ENCODE assay signal across 29 mouse cellular contexts in genomic region chr11:6661206-6661605, GRCm38 (mm10). TPM values are rescaled to one million over a fixed set of nuclear protein-coding genes. Genes with fewer than 3 reads are reported as not detected.
DNase-seq lines count a peak whose midpoint lies in the region; ATAC-seq lines count a peak whose summit lies in the region.
"Had no signal": no experiment of that assay in that cellular context is flagged by ENCODE, and none has a peak within 500 bp of the region (broad histone marks: within the 10 kb centered on the region; RNA-seq: fewer than 3 reads in every experiment).

No protein-coding gene starts in this region.

- peak; percentile 38 for DNase-seq in kidney, postnatal 10 days
- no peak for DNase-seq in kidney, postnatal 4 days
- DNase-seq in kidney, postnatal 36 days: peak; percentile 44 to 60
- peak; percentile 43 for DNase-seq in retina, embryonic 14.5 days (ENCODE audit: low spot score)
- no peak for DNase-seq in spleen, postnatal 36 days (ENCODE audit: low spot score in 2 of 2)
- DNase-seq: adrenal gland, adult 8-10 months; B cell, adult 2 months; cerebellum, adult 18-20 months; cerebellum, postnatal 36 days; gastrocnemius, postnatal 25 days; heart, adult 18-20 months; heart, postnatal 10 days; liver, postnatal 0 days; thymus, adult 18-20 months; thymus, postnatal 36 days had no signal

- WGBS in hindbrain, embryonic 15.5 days: 40% methylated on average over 14 of the region's 14 CpGs
- WGBS in hindbrain, embryonic 12.5 days: 44% methylated on average over 14 of the region's 14 CpGs

- no peaks in the 10 kb centered on the region for H3K27me3 ChIP-seq in hindbrain, embryonic 15.5 days
- H3K27me3 ChIP-seq in hindbrain, embryonic 12.5 days: peaks cover 6% of the 10 kb centered on the region; the same call in 1 of the 2 replicates

- no peaks in the 10 kb centered on the region for H3K9me3 ChIP-seq in hindbrain, embryonic 15.5 days
- H3K9me3 ChIP-seq in hindbrain, embryonic 12.5 days (replicated peaks): no peaks in the 10 kb centered on the region
- H3K9me3 ChIP-seq: embryonic facial prominence, embryonic 15.5 days; heart, embryonic 12.5 days; limb, embryonic 12.5 days had no signal

- no peak overlapping the region for H3K9ac ChIP-seq in hindbrain, embryonic 15.5 days
- no peak overlapping the region for H3K9ac ChIP-seq in hindbrain, embryonic 12.5 days
- H3K9ac ChIP-seq: embryonic facial prominence, embryonic 15.5 days; heart, embryonic 12.5 days; limb, embryonic 12.5 days; liver, postnatal 0 days had no signal

- no peak overlapping the region for H3K27ac ChIP-seq in hindbrain, embryonic 15.5 days (replicated peaks)
- H3K27ac ChIP-seq in hindbrain, embryonic 12.5 days: no peak overlapping the region
- H3K27ac ChIP-seq: embryonic facial prominence, embryonic 15.5 days; limb, embryonic 12.5 days; macrophage had no signal

- peak overlapping the region; percentile 27; the same call in 1 of the 2 replicates for H3K4me2 ChIP-seq in hindbrain, embryonic 15.5 days
- no peak overlapping the region for H3K4me2 ChIP-seq in hindbrain, embryonic 12.5 days (replicated peaks)
- H3K4me2 ChIP-seq: embryonic facial prominence, embryonic 15.5 days; heart, embryonic 12.5 days; limb, embryonic 12.5 days; liver, embryonic 11.5 days; midbrain, embryonic 11.5 days had no signal

- peaks cover 22% of the 10 kb centered on the region; the same call in 1 of the 2 replicates for H3K4me1 ChIP-seq in hindbrain, embryonic 15.5 days (replicated peaks)
- peaks cover 13% of the 10 kb centered on the region; the same call in 1 of the 2 replicates for H3K4me1 ChIP-seq in hindbrain, embryonic 12.5 days

- no peaks in the 10 kb centered on the region for H3K36me3 ChIP-seq in hindbrain, embryonic 15.5 days
- H3K36me3 ChIP-seq in hindbrain, embryonic 12.5 days: no peaks in the 10 kb centered on the region
- H3K36me3 ChIP-seq: embryonic facial prominence, embryonic 15.5 days; heart, embryonic 12.5 days; limb, embryonic 12.5 days had no signal

- no peak for ATAC-seq in hindbrain, embryonic 15.5 days (ENCODE audit: low FRiP score, low read depth)
- no peak for ATAC-seq in hindbrain, embryonic 12.5 days (ENCODE audit: low FRiP score)
- ATAC-seq: activated CD4-positive, CD25-positive, alpha-beta regulatory T cell, adult 4 months; forebrain, embryonic 16.5 days; liver, postnatal 0 days; lung, postnatal 0 days had no signal

- H3K4me3 ChIP-seq in hindbrain, embryonic 15.5 days: no peak overlapping the region
- H3K4me3 ChIP-seq in hindbrain, embryonic 12.5 days: no peak overlapping the region
- H3K4me3 ChIP-seq: embryonic facial prominence, embryonic 15.5 days; heart, embryonic 12.5 days; limb, embryonic 12.5 days had no signal

RNA-seq across cellular contexts. Expression of gene Ramp3, which starts 2.9 kb away (rescaled TPM):
- polyA plus RNA-seq in hindbrain, embryonic 15.5 days (2015; fragmentation: Nextera tagmentation; extraction: Ambion mirVana): 20.8 and 22.9 TPM in 2 replicates
- 5.7 and 9.6 TPM in 2 replicates for polyA plus RNA-seq in hindbrain, embryonic 12.5 days (2016; fragmentation: Nextera tagmentation; extraction: Ambion mirVana)

RNA-seq across cellular contexts. Expression of gene Wap, which starts 22.8 kb away (rescaled TPM):
- polyA plus RNA-seq in hindbrain, embryonic 15.5 days (2015; fragmentation: Nextera tagmentation; extraction: Ambion mirVana): not detected in 2 replicates
- not detected in 2 replicates for polyA plus RNA-seq in hindbrain, embryonic 12.5 days (2016; fragmentation: Nextera tagmentation; extraction: Ambion mirVana)
- polyA plus RNA-seq: activated CD4-positive, CD25-positive, alpha-beta regulatory T cell, adult 4 months; embryonic facial prominence, embryonic 15.5 days; forebrain, embryonic 16.5 days; heart, embryonic 12.5 days; limb, embryonic 12.5 days; liver, embryonic 11.5 days; liver, postnatal 0 days; lung, postnatal 0 days; macrophage; midbrain, embryonic 11.5 days; midbrain, postnatal 0 days; spleen, adult 2 months; stomach, embryonic 14.5 days had no signal

RNA-seq across cellular contexts. Expression of gene Tbrg4, which starts 35.3 kb away (rescaled TPM):
- polyA plus RNA-seq in hindbrain, embryonic 15.5 days (2015; fragmentation: Nextera tagmentation; extraction: Ambion mirVana): 31.8 and 33.0 TPM in 2 replicates
- polyA plus RNA-seq in hindbrain, embryonic 12.5 days (2016; fragmentation: Nextera tagmentation; extraction: Ambion mirVana): 36.5 and 37.3 TPM in 2 replicates

RNA-seq across cellular contexts. Expression of gene Nacad, which starts 55.4 kb away (rescaled TPM):
- polyA plus RNA-seq in hindbrain, embryonic 15.5 days (2015; fragmentation: Nextera tagmentation; extraction: Ambion mirVana): 85.3 and 89.8 TPM in 2 replicates
- polyA plus RNA-seq in hindbrain, embryonic 12.5 days (2016; fragmentation: Nextera tagmentation; extraction: Ambion mirVana): 85.6 and 86.3 TPM in 2 replicates
- polyA plus RNA-seq: activated CD4-positive, CD25-positive, alpha-beta regulatory T cell, adult 4 months; macrophage had no signal

Comparison
In these comparisons a context has a peak if more than half of its experiments do, and no peak if none do; other contexts are left out.
1. DNase-seq: peak in kidney, postnatal 10 days (single experiment), kidney, postnatal 36 days (2 of 2) and retina, embryonic 14.5 days (single experiment); none in kidney, postnatal 4 days (0 of 2) and spleen, postnatal 36 days (0 of 2).